Mouse (Mus musculus): ENCODE results near the gene Bbs7.

- no peak for TF ChIP-seq EP300 (IDR thresholded peaks at IDR 0.05; ENCODE audit: low read depth)
- no peak for TF ChIP-seq CTCF (IDR thresholded peaks at IDR 0.05; ENCODE audit: low read depth)
Measured at GRCm38 (mm10) chr3:36563666-36564065, 49.6 kb downstream of the Bbs7 start.

All from heart, postnatal 0 days (tissue).